Mouse (Mus musculus) frontal cortex, postnatal 14 days (tissue): ENCODE results near the gene Sike1.

Experiments used
- DNase-seq, 2 experiments: peaks; one replicate each; pipeline ENCODE4 v3.0.0; 2022; ENCODE audit warnings: low spot score in 2 of 2

Gene Sike1

GRCm38 (mm10) chr3:102995605-102996321 lies at the start of gene Sike1:
Gene Sike1 (plus strand): TSS chr3:102995708.
- peak; percentile 85 to 91 for DNase-seq

GRCm38 (mm10) chr3:102946312-102946711 lies 49.2 kb upstream of the Sike1 start:
- no peak for DNase-seq

- no peak for DNase-seq
Measured at GRCm38 (mm10) chr3:102946861-102947260, 48.6 kb upstream of the Sike1 start.

- no peak for DNase-seq
Measured at GRCm38 (mm10) chr3:102954476-102954875, 41.0 kb upstream of the Sike1 start.

GRCm38 (mm10) chr3:102955143-102955542 lies 40.4 kb upstream of the Sike1 start:
- no peak for DNase-seq

GRCm38 (mm10) chr3:102955596-102955995 lies 39.9 kb upstream of the Sike1 start:
- DNase-seq, result no peak

GRCm38 (mm10) chr3:102964033-102964432 lies 31.5 kb upstream of the Sike1 start, which contains the start of gene Nr1h5:
Gene Nr1h5 (minus strand): TSS chr3:102964133.
- DNase-seq, result no peak

- DNase-seq, result no peak
Measured at GRCm38 (mm10) chr3:102970067-102970466, 25.4 kb upstream of the Sike1 start.

GRCm38 (mm10) chr3:102970508-102970907 lies 25.0 kb upstream of the Sike1 start:
- no peak for DNase-seq

GRCm38 (mm10) chr3:102976906-102977305 lies 18.6 kb upstream of the Sike1 start:
- no peak for DNase-seq

- no peak for DNase-seq
Measured at GRCm38 (mm10) chr3:102979550-102980348, 15.8 kb upstream of the Sike1 start.

GRCm38 (mm10) chr3:102980349-102980736 lies 15.2 kb upstream of the Sike1 start:
- no peak for DNase-seq

GRCm38 (mm10) chr3:102991041-102991440 lies 4.5 kb upstream of the Sike1 start:
- no peak for DNase-seq

GRCm38 (mm10) chr3:102992936-102993335 lies 2.6 kb upstream of the Sike1 start:
- no peak for DNase-seq

- DNase-seq, result no peak
Measured at GRCm38 (mm10) chr3:102995233-102995604, 289 bp upstream of the Sike1 start.

GRCm38 (mm10) chr3:102997036-102997435 lies 1.5 kb downstream of the Sike1 start:
- DNase-seq, result no peak

- DNase-seq, result no peak
Measured at GRCm38 (mm10) chr3:102997591-102997990, 2.1 kb downstream of the Sike1 start.

GRCm38 (mm10) chr3:103001595-103001994 lies 6.1 kb downstream of the Sike1 start:
- DNase-seq, result no peak

GRCm38 (mm10) chr3:103017350-103017749 lies 21.8 kb downstream of the Sike1 start:
- no peak for DNase-seq

GRCm38 (mm10) chr3:103019462-103019861 lies 24.0 kb downstream of the Sike1 start:
- no peak for DNase-seq

- DNase-seq, result peak; percentile 96
Measured at GRCm38 (mm10) chr3:103020249-103020942, 24.9 kb downstream of the Sike1 start, which contains the start of gene Csde1. Gene Csde1 (plus strand): TSS chr3:103020426.

- DNase-seq, result peak; percentile 81 to 82
Measured at GRCm38 (mm10) chr3:103020943-103021638, 25.6 kb downstream of the Sike1 start.
